Mouse (Mus musculus) kidney, adult 2 months (tissue): ENCODE measurements around the gene Mettl23.

ENCODE experiments used
- CTCF ChIP-seq: fragments of 200-500 bp; conservative IDR thresholded peaks from 2 replicates; pipeline ENCODE4 v1.5.1; 2011; ENCODE audit warnings: low read depth, mild to moderate bottlenecking, control low read depth, low read length, moderate library complexity, mixed read lengths; ENCODE audit not compliant: insufficient read depth, insufficient read length
- POLR2A ChIP-seq: fragments of 200-500 bp; IDR thresholded peaks from one replicate; pipeline ENCODE4 v1.6.1; 2011; ENCODE audit warnings: low read depth, low read length, control low read depth

- TF ChIP-seq CTCF (no peak), POLR2A (no peak)
Measured at GRCm38 (mm10) chr11:116799364-116799763, 43.7 kb upstream of the Mettl23 start.
